ENCODE assay signal across 27 mouse cellular contexts in genomic region chr5:87931603-87932002, GRCm38 (mm10). TPM values are rescaled to one million over a fixed set of nuclear protein-coding genes. Genes with fewer than 3 reads are reported as not detected.
"Had no signal": no experiment of that assay in that cellular context is flagged by ENCODE, and none has a peak within 500 bp of the region (broad histone marks: within the 10 kb centered on the region; RNA-seq: fewer than 3 reads in every experiment).

No protein-coding gene starts in this region.

- H3K4me3 ChIP-seq: lung, embryonic 15.5 days; megakaryocyte, embryonic 14.5 days; midbrain, embryonic 13.5 days; midbrain, embryonic 15.5 days; myocyte; neural tube, embryonic 13.5 days; neural tube, embryonic 15.5 days had no signal

- H3K9me3 ChIP-seq: lung, embryonic 15.5 days; midbrain, embryonic 13.5 days; midbrain, embryonic 15.5 days; neural tube, embryonic 13.5 days; neural tube, embryonic 15.5 days had no signal

- ATAC-seq: lung, postnatal 0 days; midbrain, embryonic 13.5 days; midbrain, embryonic 15.5 days had no signal

- H3K9ac ChIP-seq: lung, embryonic 15.5 days; midbrain, embryonic 13.5 days; midbrain, embryonic 15.5 days; neural tube, embryonic 13.5 days; neural tube, embryonic 15.5 days had no signal

- DNase-seq: lung, adult 2 months; lung, postnatal 14 days; lung, postnatal 36 days; retina, postnatal 1 day; right cerebral cortex, adult 18-20 months; right cerebral cortex, postnatal 25 days; right cerebral cortex, postnatal 4 days; spleen, adult 18-20 months; thymus, adult 18-20 months; thymus, postnatal 14 days; thymus, postnatal 36 days had no signal

- H3K4me2 ChIP-seq: lung, embryonic 15.5 days; midbrain, embryonic 11.5 days; midbrain, embryonic 13.5 days; midbrain, embryonic 15.5 days; neural tube, embryonic 13.5 days; neural tube, embryonic 15.5 days had no signal

- H3K27me3 ChIP-seq: lung, embryonic 15.5 days; megakaryocyte, embryonic 14.5 days; midbrain, embryonic 13.5 days; midbrain, embryonic 15.5 days; neural tube, embryonic 13.5 days; neural tube, embryonic 15.5 days had no signal

- H3K4me1 ChIP-seq: lung, embryonic 15.5 days; megakaryocyte, embryonic 14.5 days; midbrain, embryonic 13.5 days; midbrain, embryonic 15.5 days; neural tube, embryonic 13.5 days; neural tube, embryonic 15.5 days had no signal

- H3K36me3 ChIP-seq: lung, embryonic 15.5 days; midbrain, embryonic 13.5 days; midbrain, embryonic 15.5 days; neural tube, embryonic 13.5 days; neural tube, embryonic 15.5 days had no signal

- H3K27ac ChIP-seq: lung, embryonic 15.5 days; macrophage; midbrain, embryonic 13.5 days; midbrain, embryonic 15.5 days; neural tube, embryonic 13.5 days; neural tube, embryonic 15.5 days had no signal

RNA-seq across cellular contexts. Expression of gene Csn3, which starts 6.2 kb away (rescaled TPM):
- total RNA-seq: megakaryocyte progenitor cell, adult 5-6 weeks had no signal
- polyA plus RNA-seq: lung, adult 2 months; lung, embryonic 15.5 days; macrophage; midbrain, embryonic 13.5 days; midbrain, embryonic 15.5 days; neural tube, embryonic 13.5 days; neural tube, embryonic 15.5 days; small intestine, adult 2 months; stomach, embryonic 14.5 days; stomach, embryonic 16.5 days had no signal

RNA-seq across cellular contexts. Expression of gene 2310003L06Rik, which starts 37.7 kb away (rescaled TPM):
- total RNA-seq: megakaryocyte progenitor cell, adult 5-6 weeks had no signal
- polyA plus RNA-seq: lung, adult 2 months; lung, embryonic 15.5 days; lung, postnatal 0 days; macrophage; midbrain, embryonic 11.5 days; midbrain, embryonic 13.5 days; midbrain, embryonic 15.5 days; myocyte; neural tube, embryonic 11.5 days; neural tube, embryonic 13.5 days; neural tube, embryonic 15.5 days; small intestine, adult 2 months; stomach, embryonic 14.5 days; stomach, embryonic 16.5 days; thymus, postnatal 0 days had no signal

RNA-seq across cellular contexts. Expression of gene Gm28434, which starts 37.7 kb away (rescaled TPM):
- total RNA-seq: megakaryocyte progenitor cell, adult 5-6 weeks had no signal
- polyA plus RNA-seq: lung, adult 2 months; lung, embryonic 15.5 days; lung, postnatal 0 days; macrophage; midbrain, embryonic 11.5 days; midbrain, embryonic 13.5 days; midbrain, embryonic 15.5 days; myocyte; neural tube, embryonic 11.5 days; neural tube, embryonic 13.5 days; neural tube, embryonic 15.5 days; small intestine, adult 2 months; stomach, embryonic 14.5 days; stomach, embryonic 16.5 days; thymus, postnatal 0 days had no signal

RNA-seq across cellular contexts. Expression of gene Odam, which starts 46.8 kb away (rescaled TPM):
- total RNA-seq: megakaryocyte progenitor cell, adult 5-6 weeks had no signal
- polyA plus RNA-seq: lung, adult 2 months; lung, embryonic 15.5 days; lung, postnatal 0 days; macrophage; midbrain, embryonic 11.5 days; midbrain, embryonic 13.5 days; midbrain, embryonic 15.5 days; myocyte; neural tube, embryonic 11.5 days; neural tube, embryonic 13.5 days; neural tube, embryonic 15.5 days; small intestine, adult 2 months; stomach, embryonic 14.5 days; stomach, embryonic 16.5 days had no signal

RNA-seq across cellular contexts. Expression of gene Cabs1, which starts 47.6 kb away (rescaled TPM):
- total RNA-seq: megakaryocyte progenitor cell, adult 5-6 weeks had no signal
- polyA plus RNA-seq: lung, adult 2 months; lung, embryonic 15.5 days; lung, postnatal 0 days; macrophage; midbrain, embryonic 11.5 days; midbrain, embryonic 13.5 days; midbrain, embryonic 15.5 days; myocyte; neural tube, embryonic 11.5 days; neural tube, embryonic 13.5 days; neural tube, embryonic 15.5 days; small intestine, adult 2 months; stomach, embryonic 14.5 days; stomach, embryonic 16.5 days; thymus, postnatal 0 days had no signal
